Mouse (Mus musculus) frontal cortex, adult 2 months (tissue): ENCODE measurements around the gene Nfkbil1. TPM values are rescaled to one million over a fixed set of nuclear protein-coding genes. Genes with fewer than 3 reads are reported as not detected.

ENCODE experiments used
- DNase-seq, 2 experiments: peaks; one replicate each; pipeline ENCODE4 v3.0.0; 2022; ENCODE audit warnings: low spot score in 1 of 2; ENCODE audit errors: extremely low spot score in 1 of 2
- polyA plus RNA-seq: library from polyadenylated mRNA; depleted of rRNA; stranded (reverse); fragments of >200 nt; gene quantifications from 2 replicates; pipeline ENCODE4 v1.2.3, GENCODE M21; 2012

Nfkbil1 gene
- polyA plus RNA-seq, 1 experiment = 15.1 TPM

DNA sequence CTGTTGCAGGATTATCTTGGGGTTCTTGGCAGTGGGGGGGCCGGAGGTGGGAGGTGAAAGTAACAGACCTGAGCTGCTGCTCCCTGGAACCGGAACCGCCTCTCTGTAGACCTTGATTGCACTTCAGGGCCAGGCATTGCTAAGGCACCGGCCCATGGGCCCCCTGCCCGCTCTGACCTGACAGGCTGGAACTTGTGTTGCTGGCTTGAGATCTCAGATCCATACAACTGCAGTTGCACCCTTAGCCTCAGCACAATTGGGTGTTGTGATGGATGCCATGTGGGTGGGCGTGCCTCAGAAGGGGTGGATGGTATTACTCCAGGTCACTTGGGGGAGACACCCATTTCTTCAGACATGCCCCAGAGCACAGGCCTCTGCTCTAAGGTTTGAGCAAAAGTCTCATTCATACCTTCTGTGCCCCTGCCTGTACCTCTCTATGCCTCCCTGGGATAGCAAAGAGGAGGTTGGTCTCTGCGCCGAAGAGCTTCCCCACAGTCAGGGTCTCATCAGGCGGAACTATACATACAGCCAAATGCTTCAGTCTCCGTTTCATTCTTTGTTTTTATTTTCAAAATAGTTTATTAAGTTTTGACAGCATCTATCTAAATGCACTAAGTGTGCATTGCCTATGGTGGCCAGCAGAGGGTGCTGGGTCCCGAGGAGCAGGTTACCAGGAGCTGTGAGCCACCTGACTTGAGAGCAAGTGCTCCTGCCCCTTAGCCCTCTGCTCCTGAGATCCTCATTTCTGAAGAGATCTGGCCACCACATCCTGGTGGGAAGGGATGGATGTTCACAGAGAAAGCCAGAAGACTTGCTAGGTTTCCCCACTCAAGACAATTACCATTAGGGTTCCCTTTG lies 18.9 kb upstream of the Nfkbil1 start:
- DNase-seq = peak in 1 of 2 experiments; percentile 68

DNA sequence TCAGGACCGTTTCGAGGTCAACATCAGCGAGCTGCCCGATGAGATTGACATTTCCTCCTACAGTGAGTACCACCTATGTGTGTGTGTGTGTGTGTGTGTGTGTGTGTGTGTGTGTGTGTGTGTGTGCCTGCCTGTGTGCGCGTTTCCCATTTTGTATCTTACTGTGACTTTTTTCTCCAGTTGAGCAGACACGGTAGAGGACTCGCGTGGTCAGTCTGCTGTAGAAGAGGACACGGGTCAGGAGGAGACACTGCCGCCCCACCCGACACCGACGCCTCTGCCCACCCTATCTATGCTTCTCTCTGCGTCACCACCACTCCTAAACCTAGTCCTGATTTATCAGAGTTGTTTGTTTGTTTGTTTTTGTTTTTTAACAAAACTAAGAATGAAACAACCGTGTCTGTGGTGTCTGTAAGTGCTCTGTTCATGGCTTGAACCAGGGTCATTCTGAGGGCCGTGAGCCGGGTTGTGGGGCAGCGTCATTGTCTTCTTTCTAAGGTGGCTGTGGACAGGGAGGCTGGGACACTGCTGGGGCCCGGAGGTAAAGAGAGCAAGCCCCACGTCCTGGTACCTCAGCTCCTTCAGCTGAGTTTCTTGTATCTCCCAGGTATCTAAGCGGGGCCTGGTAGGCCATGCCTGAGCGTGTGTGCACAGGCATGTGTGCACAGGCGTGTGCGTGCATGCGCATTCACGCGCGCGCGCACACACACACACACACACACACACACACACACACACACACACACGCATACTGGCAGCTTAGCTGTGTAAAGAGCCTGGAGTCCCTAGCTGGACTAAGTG lies 17.9 kb upstream of the Nfkbil1 start:
- no peak for DNase-seq

DNA sequence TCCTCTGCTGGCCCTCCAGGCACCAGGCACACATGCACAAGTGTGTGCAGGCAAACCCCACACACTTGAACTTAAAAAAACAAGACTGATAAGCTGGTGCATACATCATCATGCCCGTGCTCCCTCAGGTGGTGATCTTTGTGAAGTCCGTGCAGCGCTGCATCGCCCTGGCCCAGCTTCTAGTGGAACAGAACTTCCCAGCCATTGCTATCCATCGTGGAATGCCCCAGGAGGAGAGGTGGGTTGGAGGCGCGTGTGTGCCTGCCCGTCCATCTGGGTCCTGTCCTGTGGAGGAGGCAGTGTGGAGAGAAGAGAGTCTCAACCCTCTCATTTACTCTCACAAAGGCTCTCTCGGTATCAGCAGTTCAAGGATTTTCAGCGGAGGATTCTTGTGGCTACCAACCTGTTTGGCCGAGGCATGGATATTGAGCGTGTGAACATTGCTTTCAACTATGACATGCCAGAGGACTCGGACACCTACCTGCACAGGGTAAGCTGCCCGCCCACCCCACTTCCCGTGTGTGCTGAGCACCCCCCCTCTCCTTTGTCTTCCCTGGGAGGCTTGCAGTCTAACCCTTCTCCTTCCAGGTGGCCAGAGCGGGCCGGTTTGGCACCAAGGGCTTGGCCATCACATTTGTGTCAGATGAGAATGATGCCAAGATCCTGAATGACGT lies 17.2 kb upstream of the Nfkbil1 start:
- no peak for DNase-seq

DNA sequence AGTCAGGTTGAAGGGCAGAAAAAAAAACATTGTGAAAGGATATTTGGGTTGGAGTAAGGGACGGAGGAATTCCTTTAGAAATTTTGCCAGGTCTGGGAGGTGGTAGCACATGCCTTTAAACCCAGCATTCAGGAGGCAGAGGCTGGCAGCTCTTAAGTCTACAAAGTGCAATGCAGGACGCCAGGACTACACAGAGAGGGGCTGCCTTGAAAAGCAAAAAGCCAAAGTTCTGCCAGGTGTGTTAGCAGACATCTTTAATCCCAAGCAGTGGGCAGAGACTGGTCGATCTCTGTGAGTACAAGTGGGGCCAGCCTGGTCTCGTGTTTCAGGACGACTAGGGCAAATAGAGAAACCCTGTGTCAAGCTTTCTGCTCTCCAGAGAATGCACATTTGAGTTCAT lies 16.4 kb upstream of the Nfkbil1 start:
- DNase-seq = no peak

DNA sequence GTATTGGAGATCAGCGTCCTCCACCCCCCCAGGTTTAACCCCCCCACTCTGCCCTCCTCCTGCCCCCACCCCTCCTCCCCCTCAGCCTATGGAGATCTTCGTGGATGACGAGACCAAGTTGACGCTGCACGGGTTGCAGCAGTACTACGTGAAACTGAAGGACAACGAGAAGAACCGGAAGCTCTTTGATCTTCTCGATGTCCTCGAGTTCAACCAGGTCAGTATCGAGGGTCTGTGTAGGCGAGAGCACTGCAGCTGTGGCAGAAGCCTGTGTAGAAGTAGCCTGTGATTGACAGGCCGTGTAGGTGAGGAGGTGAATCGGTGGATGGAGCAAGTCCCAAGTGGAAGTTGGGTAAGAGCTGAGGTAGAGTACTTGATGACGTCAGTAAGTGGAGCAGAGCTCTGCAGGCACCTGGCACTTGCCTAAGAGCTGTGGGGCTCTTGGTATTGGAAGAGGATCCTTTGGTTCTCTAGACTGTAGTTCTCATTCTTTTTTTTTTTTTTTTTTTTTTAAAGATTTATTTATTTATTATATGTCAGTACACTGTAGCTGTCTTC lies 15.6 kb upstream of the Nfkbil1 start:
- DNase-seq = no peak

DNA sequence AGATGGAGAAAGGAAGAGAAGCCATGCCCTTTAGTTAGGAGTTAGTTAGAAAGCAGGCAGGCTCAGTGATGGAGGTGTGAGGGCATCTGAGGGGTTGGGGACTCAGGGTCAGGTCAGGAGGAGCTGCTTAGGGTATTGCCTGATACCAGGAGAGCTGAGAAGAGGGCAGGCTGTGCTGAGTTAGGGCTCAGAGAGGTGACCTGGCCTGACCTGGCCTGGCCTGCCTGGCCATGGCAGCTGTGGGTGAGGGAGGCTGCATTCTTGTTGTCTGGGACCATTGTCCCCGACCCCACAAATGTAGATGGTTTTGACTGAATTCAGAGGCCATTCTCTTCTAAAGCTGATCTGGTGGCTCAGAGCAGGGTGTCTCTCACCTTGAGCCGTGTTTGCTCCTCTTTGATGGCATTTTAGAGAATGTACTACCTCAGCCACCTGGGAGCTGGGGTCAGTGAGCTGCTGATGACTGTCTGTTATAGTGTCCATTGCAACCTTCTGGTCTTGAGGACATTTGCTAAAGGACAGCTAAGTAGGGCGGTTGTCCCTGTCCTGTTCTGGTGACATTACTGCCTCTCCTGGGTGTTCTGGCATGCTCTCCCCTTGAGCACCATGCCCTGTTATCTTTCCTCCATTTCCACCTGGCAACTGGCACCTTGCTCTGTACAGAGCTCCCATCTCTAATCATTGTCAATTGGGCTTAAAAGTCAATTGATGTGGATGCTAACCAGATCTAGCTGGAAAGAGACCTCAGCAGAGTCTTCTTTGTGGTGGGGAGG lies 14.9 kb upstream of the Nfkbil1 start:
- no peak for DNase-seq

DNA sequence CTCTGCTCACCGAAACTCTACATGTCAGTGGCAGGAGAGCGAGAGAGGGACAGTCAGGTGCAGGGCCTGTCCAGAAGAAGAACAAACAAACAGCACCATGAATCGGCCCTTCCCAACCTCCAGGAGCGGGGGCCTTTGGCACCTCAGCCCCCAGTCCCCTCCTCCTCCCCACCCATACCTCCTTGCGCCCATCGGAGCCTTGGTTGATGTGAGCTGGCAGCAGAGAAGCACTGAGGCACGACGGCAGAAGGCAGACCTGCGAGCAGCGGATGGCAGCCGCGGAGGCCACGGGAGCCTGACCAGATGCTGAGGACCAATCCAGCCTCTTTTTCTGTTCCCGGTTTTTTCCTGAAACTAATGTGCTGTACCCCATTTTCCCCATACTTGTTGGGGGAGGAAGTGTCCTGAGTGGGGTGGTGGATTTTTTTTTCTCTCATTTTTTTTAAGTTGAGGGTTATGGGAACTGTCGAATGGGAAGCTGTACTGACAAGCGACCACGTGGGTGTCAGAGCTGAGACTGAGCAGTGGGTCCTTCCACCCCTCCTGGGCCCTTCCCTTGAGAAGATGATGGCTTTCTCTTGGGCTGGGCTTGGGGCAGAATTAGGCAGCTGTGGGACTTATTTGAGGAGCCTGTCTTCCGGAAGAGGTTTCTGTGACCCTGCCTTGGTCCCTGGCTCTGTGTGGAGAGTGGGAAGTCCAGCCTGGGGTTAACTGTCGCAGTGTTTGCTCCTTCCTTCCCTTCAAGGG lies 14.0 kb upstream of the Nfkbil1 start:
- DNase-seq = no peak

DNA sequence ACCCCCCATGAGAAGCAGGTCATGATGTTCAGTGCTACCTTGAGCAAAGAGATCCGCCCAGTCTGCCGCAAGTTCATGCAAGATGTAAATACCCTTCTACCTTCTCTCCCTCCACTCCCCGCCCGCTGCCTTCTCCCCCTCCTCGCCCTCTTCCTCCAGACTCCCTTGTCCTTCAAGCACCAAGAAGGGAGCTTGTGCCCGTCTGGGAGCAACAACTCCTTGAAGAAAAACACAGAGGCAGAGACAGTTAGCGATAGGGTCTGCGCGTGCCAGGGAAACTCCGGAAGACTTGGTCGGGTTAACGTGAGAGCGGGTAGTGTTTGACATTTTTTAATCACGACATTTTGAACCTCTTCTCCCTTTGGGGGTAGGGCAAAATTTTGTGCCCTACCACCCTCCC lies 13.4 kb upstream of the Nfkbil1 start:
- DNase-seq = no peak

DNA sequence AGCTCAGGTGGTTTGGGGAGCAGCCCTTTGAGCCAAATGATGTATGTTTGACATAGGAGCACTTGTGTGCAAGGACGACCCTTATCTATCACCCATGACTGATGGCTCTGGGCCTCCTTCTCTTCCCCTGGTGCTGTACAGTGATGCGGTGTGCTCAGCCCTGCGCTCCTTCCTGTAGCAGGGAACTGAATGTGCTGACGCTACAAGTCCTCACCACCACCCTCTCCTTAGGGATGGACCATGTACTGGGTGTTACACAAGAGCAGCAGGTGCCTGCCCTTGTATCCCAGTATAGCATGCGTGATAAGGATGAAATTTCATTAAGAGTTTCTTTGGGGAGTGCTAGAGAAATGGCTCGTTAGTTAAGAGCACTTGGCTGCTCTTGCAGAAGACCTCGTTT lies 11.6 kb upstream of the Nfkbil1 start:
- DNase-seq = no peak

DNA sequence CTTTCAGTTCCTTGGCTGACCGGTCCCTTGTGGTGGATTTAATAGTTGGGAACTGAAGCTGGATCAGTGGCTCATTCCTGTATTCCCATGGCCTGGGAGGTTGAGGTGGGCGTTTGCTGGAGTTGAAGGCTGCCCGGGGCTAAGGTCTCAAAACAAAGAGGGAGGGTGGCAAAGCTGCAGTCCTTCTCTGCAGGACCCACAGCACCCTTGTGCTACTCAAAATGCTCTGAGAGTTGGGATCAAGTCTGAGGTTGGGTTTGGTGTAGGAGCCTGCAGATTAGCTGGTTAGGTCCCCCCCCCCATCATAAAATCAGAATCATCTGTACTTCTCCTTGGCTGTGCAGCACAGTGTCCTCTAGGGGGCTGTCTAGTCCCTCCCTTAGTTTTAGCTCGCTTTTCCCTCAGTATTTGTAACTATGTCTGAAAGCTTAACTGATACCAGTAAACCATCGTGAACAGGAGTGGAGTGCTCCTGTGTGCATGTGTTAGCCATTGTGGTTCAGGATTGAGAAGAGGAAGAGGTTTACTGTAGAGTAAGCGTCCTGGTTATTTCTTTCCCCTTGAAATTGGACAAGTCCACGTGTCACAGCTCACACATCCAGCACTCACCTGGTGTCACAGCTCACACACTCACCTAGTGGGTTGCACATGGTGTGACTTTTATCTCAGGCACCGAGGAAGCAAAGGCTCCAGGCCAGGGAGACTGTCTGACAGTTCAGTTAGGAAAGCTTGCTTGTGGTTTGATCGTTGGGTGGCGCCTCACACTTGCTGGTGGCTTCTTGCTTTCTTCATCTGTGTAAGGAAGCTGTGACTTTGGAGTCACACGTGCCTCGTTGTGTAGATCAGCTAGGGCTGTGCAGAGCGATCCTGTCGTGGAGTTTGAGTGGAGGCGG lies 10.4 kb upstream of the Nfkbil1 start:
- peak in 1 of 2 experiments; percentile 53 for DNase-seq

DNA sequence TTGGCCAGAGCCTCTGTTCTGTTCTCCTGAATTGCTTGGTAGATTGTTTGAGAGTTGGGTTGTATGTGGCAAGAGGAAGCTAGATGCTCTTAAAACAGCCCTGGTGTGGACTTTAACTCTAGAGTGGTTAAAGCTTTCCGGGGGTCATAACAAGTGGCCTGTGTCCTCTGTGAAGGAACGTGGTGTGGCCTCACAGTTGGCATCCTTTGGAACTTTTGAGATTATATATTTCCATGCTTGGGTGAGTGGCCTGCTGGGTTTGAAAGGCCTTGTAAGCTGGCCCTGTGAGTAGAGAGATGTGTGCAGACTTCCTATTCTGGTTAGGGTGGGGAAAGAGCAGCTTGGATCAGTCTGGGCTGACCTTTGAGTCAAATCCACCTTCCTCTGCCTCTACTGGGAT lies 9.4 kb upstream of the Nfkbil1 start:
- no peak for DNase-seq

DNA sequence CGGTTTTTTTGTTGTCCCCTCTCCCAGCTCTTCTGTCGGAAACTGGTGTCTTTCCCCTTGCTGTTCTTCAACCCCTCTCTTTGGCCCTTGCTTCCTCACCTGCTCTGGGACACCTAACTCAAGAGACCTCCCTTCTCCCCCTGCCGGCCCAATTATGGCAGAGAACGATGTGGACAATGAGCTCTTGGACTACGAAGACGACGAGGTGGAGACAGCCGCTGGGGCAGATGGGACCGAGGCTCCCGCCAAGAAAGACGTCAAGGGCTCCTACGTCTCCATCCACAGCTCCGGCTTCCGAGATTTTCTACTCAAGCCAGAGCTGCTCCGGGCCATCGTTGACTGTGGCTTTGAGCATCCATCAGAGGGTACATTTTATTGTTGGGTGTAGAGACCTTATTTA lies 7.5 kb upstream of the Nfkbil1 start:
- DNase-seq = peak in 1 of 2 experiments; percentile 59

DNA sequence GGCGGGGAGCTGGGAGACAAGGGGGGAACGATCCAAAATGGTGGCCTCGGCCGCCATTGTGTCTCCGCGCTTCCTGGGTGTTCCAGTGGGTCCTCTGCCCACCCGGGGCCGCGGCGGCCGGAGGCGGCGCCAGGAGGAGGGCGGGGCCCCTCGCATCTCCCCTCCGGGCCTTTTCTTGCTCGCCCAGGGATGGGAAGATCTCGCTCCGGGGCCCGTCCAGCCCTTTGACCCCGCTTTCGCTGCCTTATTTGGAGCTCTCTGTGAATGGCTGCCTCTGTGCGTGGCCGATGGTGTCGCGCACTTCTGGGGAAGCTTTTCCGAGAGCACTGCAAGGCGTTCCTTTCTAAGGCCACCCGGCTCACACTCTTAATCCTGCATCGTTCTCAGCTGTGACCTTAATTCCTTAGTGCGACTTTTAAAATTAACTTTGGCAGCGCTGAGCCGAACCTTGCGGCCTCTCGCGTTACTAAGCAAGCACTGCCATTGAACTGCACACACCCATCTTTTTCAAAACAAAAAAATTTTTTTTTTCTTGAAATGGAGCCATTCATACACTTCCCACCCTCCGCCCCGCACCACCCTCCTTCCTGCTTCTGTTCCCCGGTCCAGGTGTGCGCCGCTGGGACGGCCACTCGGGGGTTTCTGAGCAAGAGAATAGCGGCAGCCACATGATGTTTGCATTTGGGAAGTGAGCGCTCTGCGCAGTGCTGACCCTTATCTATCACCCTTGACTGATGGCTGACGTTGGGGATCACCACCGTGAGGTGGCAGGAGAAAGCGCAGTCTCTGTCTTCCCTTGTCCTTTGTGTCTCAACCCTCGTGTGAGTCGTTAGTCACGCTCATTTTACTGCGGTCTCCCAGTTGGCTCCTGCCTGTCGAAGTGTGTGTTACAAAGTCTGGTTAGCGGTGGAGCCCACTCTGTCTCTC lies 6.7 kb upstream of the Nfkbil1 start:
- peak in 1 of 2 experiments; percentile 65 for DNase-seq

DNA sequence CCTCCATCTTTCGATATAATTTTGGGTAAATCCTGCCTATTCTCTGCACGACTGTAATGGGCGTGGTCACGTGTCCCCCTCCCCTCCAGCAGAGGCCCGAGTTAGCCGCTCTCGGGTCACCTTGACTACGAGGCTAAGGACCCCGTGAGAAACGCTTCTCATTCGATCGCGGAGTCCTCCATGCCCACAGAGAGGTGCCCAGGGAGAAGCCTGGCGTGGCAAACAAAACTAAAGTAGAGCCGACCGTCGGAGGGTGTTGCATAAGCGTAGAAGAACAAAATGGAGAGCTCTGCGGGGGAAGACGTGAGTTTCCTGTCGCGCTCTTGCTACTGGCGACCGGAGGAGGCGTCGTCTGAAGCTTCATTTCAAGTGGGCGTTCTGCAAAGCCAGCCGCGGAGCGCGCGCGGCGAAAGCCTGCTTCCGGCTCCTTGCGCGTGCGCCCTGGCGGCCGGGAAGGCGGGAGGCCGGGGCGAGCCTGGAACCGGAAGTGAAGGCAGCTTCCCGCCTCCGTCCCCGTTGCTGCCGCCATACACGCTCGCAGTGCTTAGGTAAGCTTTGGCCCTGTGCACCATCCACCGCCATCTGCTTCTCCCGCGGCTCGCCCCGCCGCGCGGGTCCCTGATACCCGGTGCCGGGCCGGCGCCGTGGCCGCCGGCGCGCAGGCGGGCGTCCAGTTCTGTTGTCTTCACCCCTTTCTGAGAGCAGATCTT lies 5.9 kb upstream of the Nfkbil1 start, which contains the start of gene Ddx39b:
Ddx39b (plus strand) TSS at position 442 of the 710 bp plus-strand sequence.
- peak; percentile 95 to 96 for DNase-seq

DNA sequence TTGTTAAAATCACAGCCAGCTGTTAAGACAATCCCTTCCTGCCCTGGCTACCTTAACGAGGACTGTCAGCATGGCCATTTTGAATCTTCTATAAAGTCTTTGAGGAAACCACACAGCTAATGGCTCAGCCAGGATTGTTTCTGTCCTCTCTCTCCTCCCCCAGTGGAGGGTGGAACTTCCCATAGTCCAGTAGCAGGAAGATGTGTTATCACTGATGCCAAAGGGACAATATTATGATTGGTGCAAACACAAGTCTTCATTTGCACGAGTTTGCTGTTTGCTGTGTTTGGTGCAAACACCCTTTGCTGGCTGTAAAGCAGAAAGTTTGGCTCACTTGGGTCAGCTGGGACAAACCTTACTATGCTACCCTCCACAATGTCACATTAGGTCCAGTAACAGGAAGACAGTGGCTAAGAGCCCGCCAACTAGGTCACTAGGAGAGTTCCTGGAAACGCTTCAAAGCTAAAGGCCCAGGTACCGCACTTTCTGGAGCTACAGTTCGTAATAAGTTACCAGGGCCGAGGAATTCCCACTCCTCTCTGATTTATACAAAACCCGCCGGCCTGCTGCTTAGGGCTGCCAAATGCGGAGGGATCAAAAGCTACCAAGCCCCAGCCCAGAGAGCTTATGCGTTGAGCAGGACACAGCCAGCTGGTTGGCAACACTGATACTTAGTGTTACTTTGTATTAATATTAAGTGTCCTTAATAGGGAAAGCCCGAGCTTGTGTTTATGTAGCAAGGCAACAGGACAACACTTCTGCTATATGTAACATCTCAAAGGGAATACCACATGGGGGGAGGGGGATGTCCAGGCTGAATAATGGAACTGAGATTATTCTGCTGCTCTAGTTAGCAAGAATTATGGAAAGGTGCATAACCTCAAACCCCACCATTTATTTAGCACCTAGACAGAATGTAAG lies 5.1 kb upstream of the Nfkbil1 start:
- no peak for DNase-seq

DNA sequence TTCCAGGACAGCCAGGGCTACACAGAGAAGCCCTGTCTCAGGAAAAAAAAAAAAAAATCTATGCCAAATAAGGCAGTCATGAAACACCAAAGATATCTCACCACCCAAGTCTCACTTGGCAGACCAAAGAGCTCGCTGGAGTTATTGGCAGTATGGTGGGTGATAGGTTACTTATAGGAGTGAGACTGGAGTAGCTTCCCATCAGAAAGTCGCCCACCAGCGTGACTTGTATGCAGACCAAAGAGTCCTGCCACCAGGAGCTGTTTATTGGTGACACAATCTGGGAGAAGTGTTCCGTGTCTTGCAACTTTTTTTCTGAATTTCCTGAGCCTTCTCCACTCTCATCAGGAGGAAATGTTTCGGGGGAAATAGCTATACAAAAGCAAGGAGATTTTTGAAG lies 4.1 kb upstream of the Nfkbil1 start:
- peak in 1 of 2 experiments; percentile 38 for DNase-seq
